Mouse (Mus musculus) liver, embryonic 11.5 days (tissue): Measurements from ENCODE around the gene Tssc4. TPM values are rescaled to one million over a fixed set of nuclear protein-coding genes. Genes with fewer than 3 reads are reported as not detected.

Experiments
- ATAC-seq: fragments of 200-750 bp; cut with Nextera tagmentation; replicated peaks from 2 replicates; pipeline ENCODE4 v1.8.0; 2017; ENCODE audit warnings: moderate number of reproducible peaks, mild to moderate bottlenecking, moderate TSS enrichment, moderate library complexity; ENCODE audit not compliant: low FRiP score
- DNase-seq: peaks from one replicate; pipeline ENCODE4 v3.0.0-alpha.2; 2017; ENCODE audit warnings: low spot score
- H3K27ac ChIP-seq: fragments of 300-500 bp; sonication (generic); 2 replicates; pipeline ENCODE4 v1.5.1; 2014; ENCODE audit warnings: mild to moderate bottlenecking, low read depth, low read length, control low read depth
- H3K27me3 ChIP-seq: fragments of 300-500 bp; sonication (generic); replicated peaks from 2 replicates; pipeline ENCODE4 v1.6.1; 2014; ENCODE audit warnings: low read length, mixed read lengths; ENCODE audit not compliant: control insufficient read depth, insufficient read depth
- H3K36me3 ChIP-seq: fragments of 300-500 bp; sonication (generic); 2 replicates; pipeline ENCODE4 v1.6.1; 2014; ENCODE audit warnings: mild to moderate bottlenecking, low read length, moderate library complexity, mixed read lengths; ENCODE audit not compliant: control insufficient read depth, insufficient read depth
- H3K4me1 ChIP-seq: fragments of 300-500 bp; sonication (generic); replicated peaks from 2 replicates; pipeline ENCODE4 v1.6.1; 2014; ENCODE audit warnings: low read length, mixed read lengths; ENCODE audit not compliant: control insufficient read depth, insufficient read depth
- H3K4me2 ChIP-seq: fragments of 300-500 bp; sonication (generic); 2 replicates; pipeline ENCODE4 v1.6.1; 2014; ENCODE audit warnings: mild to moderate bottlenecking, control low read depth, moderate library complexity
- H3K4me3 ChIP-seq: fragments of 300-500 bp; sonication (generic); 2 replicates; pipeline ENCODE4 v1.5.1; 2014; ENCODE audit warnings: low read depth, low read length, control low read depth
- H3K9ac ChIP-seq: fragments of 300-500 bp; sonication (generic); 2 replicates; pipeline ENCODE4 v1.6.1; 2014; ENCODE audit warnings: low read depth, low read length, control low read depth
- H3K9me3 ChIP-seq: fragments of 300-500 bp; sonication (generic); 2 replicates; pipeline ENCODE4 v1.6.1; 2016; ENCODE audit warnings: low read length, inconsistent platforms, mixed read lengths; ENCODE audit not compliant: control insufficient read depth
- WGBS: fragments of 180-500 bp; shearing (Covaris S2); extraction: QIAGEN DNeasy Blood & Tissue Kit; methylation state at CpG from one replicate; pipeline ENCODE4 v1.1.7; 2014; 5-methylcytosine and 5-hydroxymethylcytosine counted together
- polyA plus RNA-seq: library from polyadenylated mRNA; unstranded; fragments of >200 nt; fragmentation: Nextera tagmentation; extraction: Ambion mirVana; gene quantifications from 2 replicates; pipeline ENCODE4 v1.2.1, GENCODE M21; 2014

Gene Tssc4
- polyA plus RNA-seq, 1 experiment from 2014 or later: 48.9 TPM

- H3K36me3 ChIP-seq: no peaks in the 10 kb centered on the region
- H3K9ac ChIP-seq: no peak overlapping the region
- 59% methylated on average over 3 of the region's 3 CpGs for WGBS
- DNase-seq (no peak), ATAC-seq (no peak)
- H3K4me2 ChIP-seq: no peak overlapping the region
- H3K27ac ChIP-seq: peak overlapping the region; percentile 25; the same call in 1 of the 2 replicates
- no peak overlapping the region for H3K4me3 ChIP-seq
- no peaks in the 10 kb centered on the region; the same call in 1 of the 2 replicates for H3K9me3 ChIP-seq
- H3K27me3 ChIP-seq: no peaks in the 10 kb centered on the region
- peaks cover 19% of the 10 kb centered on the region for H3K4me1 ChIP-seq
Measured at GRCm38 (mm10) chr7:143041138-143041822, 27.8 kb upstream of the Tssc4 start.

- Histone ChIP-seq H3K27me3 (no peaks in the 10 kb centered on the region), H3K36me3 (no peaks in the 10 kb centered on the region), H3K4me2 (no peak overlapping the region), H3K9me3 (no peaks in the 10 kb centered on the region; the same call in 1 of the 2 replicates), H3K4me3 (no peak overlapping the region), H3K27ac (peak overlapping the region; percentile 25), H3K9ac (no peak overlapping the region), H3K4me1 (peaks cover 19% of the 10 kb centered on the region)
- 69% methylated on average over 3 of the region's 3 CpGs for WGBS
- ATAC-seq (peak; percentile 25; the same call in 1 of the 2 replicates), DNase-seq (no peak)
Measured at GRCm38 (mm10) chr7:143042089-143042488, 27.0 kb upstream of the Tssc4 start.

GRCm38 (mm10) chr7:143042897-143043300 lies 26.1 kb upstream of the Tssc4 start:
- Histone ChIP-seq H3K4me1 (peaks cover 19% of the 10 kb centered on the region), H3K4me2 (no peak overlapping the region), H3K36me3 (no peaks in the 10 kb centered on the region), H3K4me3 (no peak overlapping the region), H3K9me3 (no peaks in the 10 kb centered on the region; the same call in 1 of the 2 replicates), H3K9ac (no peak overlapping the region), H3K27me3 (no peaks in the 10 kb centered on the region), H3K27ac (no peak overlapping the region)
- DNase-seq: no peak
- ATAC-seq: no peak
- 50% methylated on average over 3 of the region's 3 CpGs for whole genome bisulfite sequencing

- no peak overlapping the region for H3K9ac ChIP-seq
- 80% methylated on average over 2 of the region's 2 CpGs for WGBS
- no peak overlapping the region for H3K27ac ChIP-seq
- H3K4me2 ChIP-seq: no peak overlapping the region
- DNase-seq: no peak
- ATAC-seq: no peak
- H3K4me1 ChIP-seq: peaks cover 19% of the 10 kb centered on the region
- no peaks in the 10 kb centered on the region for H3K36me3 ChIP-seq
- no peaks in the 10 kb centered on the region for H3K27me3 ChIP-seq
- H3K9me3 ChIP-seq: no peaks in the 10 kb centered on the region; the same call in 1 of the 2 replicates
- H3K4me3 ChIP-seq: no peak overlapping the region
Measured at GRCm38 (mm10) chr7:143044049-143044825, 24.8 kb upstream of the Tssc4 start.

GRCm38 (mm10) chr7:143044826-143045206 lies 24.2 kb upstream of the Tssc4 start:
- Histone ChIP-seq H3K4me1 (peaks cover 19% of the 10 kb centered on the region), H3K27ac (no peak overlapping the region), H3K27me3 (no peaks in the 10 kb centered on the region), H3K4me3 (no peak overlapping the region), H3K9ac (no peak overlapping the region), H3K9me3 (no peaks in the 10 kb centered on the region; the same call in 1 of the 2 replicates), H3K36me3 (no peaks in the 10 kb centered on the region), H3K4me2 (no peak overlapping the region)
- ATAC-seq: no peak
- DNase-seq: no peak

- Histone ChIP-seq H3K4me3 (no peak overlapping the region), H3K27me3 (no peaks in the 10 kb centered on the region), H3K4me1 (peaks cover 16% of the 10 kb centered on the region), H3K4me2 (no peak overlapping the region), H3K27ac (no peak overlapping the region), H3K9ac (no peak overlapping the region), H3K36me3 (no peaks in the 10 kb centered on the region), H3K9me3 (no peaks in the 10 kb centered on the region; the same call in 1 of the 2 replicates)
- 59% methylated on average over 7 of the region's 7 CpGs for WGBS
- DNase-seq: no peak
- no peak for ATAC-seq
Measured at GRCm38 (mm10) chr7:143046358-143046757, 22.7 kb upstream of the Tssc4 start.

- Histone ChIP-seq H3K36me3 (no peaks in the 10 kb centered on the region), H3K27me3 (no peaks in the 10 kb centered on the region), H3K9ac (no peak overlapping the region), H3K4me1 (peaks cover 6% of the 10 kb centered on the region), H3K9me3 (no peaks in the 10 kb centered on the region; the same call in 1 of the 2 replicates), H3K4me2 (no peak overlapping the region), H3K4me3 (no peak overlapping the region), H3K27ac (no peak overlapping the region)
- 79% methylated on average over 3 of the region's 3 CpGs for WGBS
- no peak for DNase-seq
- ATAC-seq: no peak
Measured at GRCm38 (mm10) chr7:143049331-143049730, 19.7 kb upstream of the Tssc4 start.

- WGBS: 91% methylated on average over 3 of the region's 3 CpGs
- DNase-seq (no peak), ATAC-seq (no peak)
- no peak overlapping the region for H3K4me2 ChIP-seq
- H3K4me1 ChIP-seq: peaks cover 14% of the 10 kb centered on the region
- no peaks in the 10 kb centered on the region for H3K9me3 ChIP-seq
- H3K36me3 ChIP-seq: no peaks in the 10 kb centered on the region
- H3K4me3 ChIP-seq: no peak overlapping the region
- no peak overlapping the region for H3K9ac ChIP-seq
- no peak overlapping the region for H3K27ac ChIP-seq
- H3K27me3 ChIP-seq: no peaks in the 10 kb centered on the region
Measured at GRCm38 (mm10) chr7:143049841-143050816, 18.9 kb upstream of the Tssc4 start.
